Mouse (Mus musculus) liver, postnatal 0 days (tissue): ENCODE results near the gene Shisa5. TPM values are rescaled to one million over a fixed set of nuclear protein-coding genes. Genes with fewer than 3 reads are reported as not detected.

Source experiments
- ATAC-seq: fragments of 200-750 bp; cut with Nextera tagmentation; 2 replicates; pipeline ENCODE4 v1.8.0; 2017; ENCODE audit warnings: mild to moderate bottlenecking, moderate library complexity
- DNase-seq: peaks from one replicate; pipeline ENCODE4 v3.0.0-alpha.2; 2016
- H3K27ac ChIP-seq: fragments of 300-500 bp; sonication (generic); 2 replicates; pipeline ENCODE4 v1.5.1; 2014; ENCODE audit warnings: antibody characterized with exemption, moderate library complexity, mild to moderate bottlenecking, low read depth
- H3K27me3 ChIP-seq: fragments of 300-500 bp; sonication (generic); 2 replicates; pipeline ENCODE4 v1.6.1; 2014; ENCODE audit warnings: low read length, control low read depth, mixed read lengths; ENCODE audit not compliant: insufficient read depth
- H3K36me3 ChIP-seq: fragments of 300-500 bp; sonication (generic); replicated peaks from 2 replicates; pipeline ENCODE4 v1.6.1; 2014; ENCODE audit warnings: mild to moderate bottlenecking, control low read depth, low read length, moderate library complexity, mixed read lengths; ENCODE audit not compliant: insufficient read depth
- H3K4me1 ChIP-seq: fragments of 300-500 bp; sonication (generic); 2 replicates; pipeline ENCODE4 v1.6.1; 2014; ENCODE audit warnings: antibody characterized with exemption, mild to moderate bottlenecking, control low read depth; ENCODE audit not compliant: insufficient read depth
- H3K4me2 ChIP-seq: fragments of 300-500 bp; sonication (generic); 2 replicates; pipeline ENCODE4 v1.6.1; 2014; ENCODE audit warnings: low read depth, mild to moderate bottlenecking, low read length, moderate library complexity, mixed read lengths
- H3K4me3 ChIP-seq: fragments of 300-500 bp; sonication (generic); 2 replicates; pipeline ENCODE4 v1.5.1; 2014; ENCODE audit warnings: low read depth, low read length
- H3K9ac ChIP-seq: fragments of 300-500 bp; sonication (generic); replicated peaks from 2 replicates; pipeline ENCODE4 v1.6.1; 2014; ENCODE audit warnings: mild to moderate bottlenecking, moderate library complexity
- H3K9me3 ChIP-seq: fragments of 300-500 bp; sonication (generic); 2 replicates; pipeline ENCODE4 v1.6.1; 2016; ENCODE audit warnings: mild to moderate bottlenecking, control low read depth, low read length, mixed read lengths
- CTCF ChIP-seq: sonication (generic); IDR thresholded peaks from 2 replicates; pipeline ENCODE4 v1.5.1; 2016; ENCODE audit warnings: antibody characterized with exemption, low read depth
- EP300 ChIP-seq: IDR thresholded peaks from 2 replicates; pipeline ENCODE4 v1.6.1; 2016; ENCODE audit warnings: antibody characterized with exemption, low read depth, mild to moderate bottlenecking
- WGBS: fragments of 180-500 bp; shearing (Covaris S2); extraction: QIAGEN DNeasy Blood & Tissue Kit; methylation state at CpG from one replicate; pipeline ENCODE4 v1.1.7; 2014; ENCODE audit not compliant: insufficient replicate concordance; 5-methylcytosine and 5-hydroxymethylcytosine counted together
- polyA plus RNA-seq: library from polyadenylated mRNA; unstranded; fragments of >200 nt; fragmentation: Nextera tagmentation; extraction: Ambion mirVana; gene quantifications from 2 replicates; pipeline ENCODE4 v1.2.1, GENCODE M21; 2015

Shisa5 gene
- polyA plus RNA-seq, 1 experiment from 2014 or later, result 35.0 TPM

DNA sequence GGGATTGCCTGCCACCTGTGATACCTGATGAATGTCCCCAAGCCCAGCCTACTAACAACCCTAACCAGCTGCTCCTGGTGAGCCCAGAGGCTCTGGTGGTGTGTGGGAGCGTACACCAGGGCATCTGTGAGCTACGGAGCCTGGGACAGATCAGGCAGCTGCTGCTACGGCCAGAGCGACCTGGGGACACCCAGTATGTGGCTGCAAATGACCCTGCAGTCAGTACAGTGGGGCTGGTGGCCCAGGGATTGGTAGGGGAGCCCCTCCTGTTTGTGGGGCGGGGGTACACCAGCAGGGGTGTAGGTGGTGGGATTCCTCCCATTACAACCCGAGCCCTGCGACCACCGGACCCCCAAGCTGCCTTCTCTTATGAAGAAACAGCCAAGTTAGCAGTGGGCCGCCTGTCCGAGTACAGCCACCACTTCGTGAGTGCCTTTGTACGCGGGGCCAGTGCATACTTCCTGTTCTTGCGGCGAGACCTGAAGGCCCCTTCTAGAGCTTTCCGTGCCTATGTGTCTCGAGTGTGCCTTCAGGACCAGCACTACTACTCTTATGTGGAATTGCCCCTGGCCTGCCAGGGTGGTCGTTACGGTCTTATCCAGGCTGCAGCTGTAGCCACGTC, 62.1 kb downstream of the Shisa5 start:
- Histone ChIP-seq H3K27me3 (peaks cover 16% of the 10 kb centered on the region), H3K4me1 (peaks cover 11% of the 10 kb centered on the region), H3K9ac (no peak overlapping the region), H3K4me2 (no peak overlapping the region), H3K36me3 (peaks cover 3% of the 10 kb centered on the region; the same call in 1 of the 2 replicates), H3K9me3 (no peaks in the 10 kb centered on the region), H3K4me3 (no peak overlapping the region), H3K27ac (no peak overlapping the region)
- no peak for DNase-seq
- WGBS, result 56% methylated on average over 20 of the region's 20 CpGs
- TF ChIP-seq CTCF, result no peak
- TF ChIP-seq EP300, result no peak
- ATAC-seq, result no peak

DNA sequence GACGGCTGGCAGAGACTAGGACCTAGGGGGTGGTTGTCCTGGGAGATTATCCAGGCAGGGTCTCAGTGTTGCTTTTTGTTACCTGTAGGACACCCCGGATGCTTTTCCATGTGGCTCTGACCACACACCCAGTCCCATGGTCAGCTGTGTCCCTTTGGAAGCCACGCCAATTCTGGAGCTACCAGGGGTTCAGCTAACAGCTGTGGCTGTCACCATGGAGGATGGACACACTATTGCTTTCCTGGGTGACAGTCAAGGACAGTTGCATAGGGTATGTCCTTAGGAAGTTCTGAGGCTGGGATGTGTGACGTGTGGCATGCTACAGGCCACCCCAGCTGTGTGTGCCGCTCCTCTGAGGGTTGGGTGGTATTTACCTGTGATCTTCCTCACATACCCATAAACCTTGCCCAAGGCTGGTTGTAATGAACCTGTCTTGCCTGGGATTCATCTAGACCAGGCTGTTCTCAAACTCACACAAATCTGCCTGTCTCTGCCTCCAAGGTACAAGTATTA, 63.6 kb downstream of the Shisa5 start:
- H3K27me3 ChIP-seq, result 0 out of 2 replicates have a peak, but pooled peaks cover under 1% of the 10 kb centered on the region
- ATAC-seq (no peak), DNase-seq (no peak)
- peaks cover 11% of the 10 kb centered on the region; the same call in 1 of the 2 replicates for H3K36me3 ChIP-seq
- no peak overlapping the region for H3K9ac ChIP-seq
- no peak overlapping the region for H3K4me3 ChIP-seq
- no peaks in the 10 kb centered on the region for H3K9me3 ChIP-seq
- WGBS, result 86% methylated on average over 5 of the region's 5 CpGs
- H3K4me2 ChIP-seq, result no peak overlapping the region
- H3K27ac ChIP-seq, result no peak overlapping the region
- H3K4me1 ChIP-seq, result peaks cover 11% of the 10 kb centered on the region; the same call in 1 of the 2 replicates
- TF ChIP-seq CTCF (no peak), EP300 (no peak)

DNA sequence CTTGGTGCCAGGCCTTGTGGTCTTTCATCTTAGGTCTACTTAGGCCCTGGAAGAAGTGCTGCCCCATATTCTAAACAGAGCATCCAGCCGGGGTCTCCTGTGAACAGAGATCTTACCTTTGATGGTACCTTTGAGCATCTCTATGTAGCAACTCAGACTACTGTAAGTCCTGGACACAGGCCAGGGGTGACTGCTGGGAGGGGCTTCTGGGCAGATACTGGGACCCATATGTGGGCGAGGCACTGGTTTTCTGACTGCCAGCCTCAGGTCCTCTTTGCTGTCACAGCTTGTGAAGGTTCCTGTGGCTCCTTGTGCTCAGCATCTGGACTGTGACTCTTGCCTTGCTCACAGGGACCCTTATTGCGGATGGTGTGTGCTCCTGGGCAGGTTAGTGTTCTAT, 64.2 kb downstream of the Shisa5 start:
- H3K4me1 ChIP-seq, result peaks cover 9% of the 10 kb centered on the region; the same call in 1 of the 2 replicates
- no peak for DNase-seq
- no peak for ATAC-seq
- no peaks in the 10 kb centered on the region for H3K27me3 ChIP-seq
- H3K27ac ChIP-seq, result no peak overlapping the region
- H3K9me3 ChIP-seq, result no peaks in the 10 kb centered on the region
- no peak overlapping the region for H3K9ac ChIP-seq
- no peak for TF ChIP-seq CTCF
- no peak for TF ChIP-seq EP300
- no peak overlapping the region for H3K4me3 ChIP-seq
- WGBS, result 61% methylated on average over 3 of the region's 3 CpGs
- H3K4me2 ChIP-seq, result no peak overlapping the region
- peaks cover 11% of the 10 kb centered on the region; the same call in 1 of the 2 replicates for H3K36me3 ChIP-seq

DNA sequence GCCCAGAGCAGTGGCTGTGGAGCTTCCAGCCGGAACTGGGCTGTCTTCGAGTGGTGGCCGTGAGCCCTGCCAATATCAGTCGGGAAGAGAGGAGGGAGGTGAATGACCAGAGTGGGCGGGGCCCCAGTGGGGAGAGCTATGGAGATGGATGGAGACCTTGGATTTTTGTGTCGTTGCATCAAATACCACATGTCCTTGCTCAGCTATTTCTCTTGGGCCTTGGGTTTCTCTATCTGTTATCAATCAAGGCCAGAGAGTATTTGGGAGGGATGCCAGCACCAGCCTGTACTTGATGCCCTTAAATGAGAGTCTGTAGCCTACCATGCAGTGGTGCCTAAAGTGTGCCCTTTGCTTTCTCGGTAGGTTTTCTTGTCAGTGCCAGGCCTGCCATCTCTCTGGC, 64.9 kb downstream of the Shisa5 start:
- no peaks in the 10 kb centered on the region for H3K27me3 ChIP-seq
- DNase-seq (no peak), ATAC-seq (no peak)
- peaks cover 8% of the 10 kb centered on the region; the same call in 1 of the 2 replicates for H3K4me1 ChIP-seq
- no peak overlapping the region for H3K4me2 ChIP-seq
- H3K36me3 ChIP-seq, result peaks cover 11% of the 10 kb centered on the region; the same call in 1 of the 2 replicates
- H3K9me3 ChIP-seq, result no peaks in the 10 kb centered on the region
- TF ChIP-seq CTCF (no peak), EP300 (no peak)
- H3K4me3 ChIP-seq, result no peak overlapping the region
- 59% methylated on average over 7 of the region's 7 CpGs for WGBS
- H3K27ac ChIP-seq, result no peak overlapping the region
- H3K9ac ChIP-seq, result no peak overlapping the region

DNA sequence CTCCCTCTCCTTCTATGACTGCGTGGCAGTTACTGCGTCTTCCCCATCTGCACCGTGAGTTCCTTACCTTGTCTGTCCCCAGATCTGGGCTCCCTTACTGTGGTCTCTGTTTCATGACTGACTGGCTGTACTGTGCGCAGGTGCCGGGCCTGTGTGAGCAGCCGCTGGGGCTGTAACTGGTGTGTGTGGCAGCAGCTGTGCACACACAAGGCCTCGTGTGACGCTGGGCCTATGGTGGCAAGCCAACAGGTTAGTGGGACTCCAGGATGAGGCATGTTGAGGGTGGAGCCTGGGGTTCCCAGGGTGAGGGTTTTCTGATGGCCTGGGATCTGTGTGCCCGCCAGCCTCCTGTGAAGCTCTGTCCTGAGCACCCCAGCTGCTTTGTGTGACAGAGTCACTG, 65.7 kb downstream of the Shisa5 start:
- 88% methylated on average over 9 of the region's 9 CpGs for WGBS
- ATAC-seq (no peak), DNase-seq (no peak)
- H3K9me3 ChIP-seq, result no peaks in the 10 kb centered on the region
- no peak overlapping the region for H3K27ac ChIP-seq
- no peak overlapping the region for H3K4me2 ChIP-seq
- no peak overlapping the region for H3K4me3 ChIP-seq
- peaks cover 11% of the 10 kb centered on the region for H3K36me3 ChIP-seq
- no peak for TF ChIP-seq CTCF
- no peak for TF ChIP-seq EP300
- no peak overlapping the region for H3K9ac ChIP-seq
- H3K27me3 ChIP-seq, result no peaks in the 10 kb centered on the region
- H3K4me1 ChIP-seq, result 0 out of 2 replicates have a peak, but pooled peaks cover under 1% of the 10 kb centered on the region

DNA sequence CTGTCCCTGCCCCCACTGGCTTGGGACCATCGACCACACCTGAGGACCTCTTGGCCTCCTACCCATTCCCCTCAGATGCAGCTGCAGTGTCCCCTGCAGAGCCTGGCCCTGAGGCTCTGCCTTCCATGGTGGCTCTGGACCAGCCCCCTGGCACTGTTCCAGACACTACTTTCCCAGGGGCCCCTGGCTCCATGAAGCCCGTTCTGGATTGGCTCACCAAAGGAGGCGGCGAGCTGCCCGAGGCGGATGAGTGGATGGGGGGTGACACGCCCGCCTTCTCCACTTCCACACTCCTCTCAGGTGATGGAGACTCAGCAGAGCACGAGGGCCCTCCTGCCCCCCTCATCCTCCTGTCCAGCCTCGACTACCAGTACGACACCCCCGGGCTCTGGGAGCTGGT, 66.6 kb downstream of the Shisa5 start:
- Histone ChIP-seq H3K9ac (no peak overlapping the region), H3K4me1 (no peaks in the 10 kb centered on the region), H3K36me3 (peaks cover 11% of the 10 kb centered on the region), H3K4me2 (no peak overlapping the region), H3K4me3 (no peak overlapping the region), H3K27me3 (no peaks in the 10 kb centered on the region), H3K9me3 (no peaks in the 10 kb centered on the region), H3K27ac (no peak overlapping the region)
- DNase-seq, result no peak
- no peak for TF ChIP-seq EP300
- no peak for TF ChIP-seq CTCF
- WGBS, result 75% methylated on average over 12 of the region's 12 CpGs
- ATAC-seq, result 0 out of 2 replicates have a peak, but pooled peaks have one; percentile 7
